Comparison of ENCODE assay signal across 8 mouse cellular contexts in the genomic region with DNA sequence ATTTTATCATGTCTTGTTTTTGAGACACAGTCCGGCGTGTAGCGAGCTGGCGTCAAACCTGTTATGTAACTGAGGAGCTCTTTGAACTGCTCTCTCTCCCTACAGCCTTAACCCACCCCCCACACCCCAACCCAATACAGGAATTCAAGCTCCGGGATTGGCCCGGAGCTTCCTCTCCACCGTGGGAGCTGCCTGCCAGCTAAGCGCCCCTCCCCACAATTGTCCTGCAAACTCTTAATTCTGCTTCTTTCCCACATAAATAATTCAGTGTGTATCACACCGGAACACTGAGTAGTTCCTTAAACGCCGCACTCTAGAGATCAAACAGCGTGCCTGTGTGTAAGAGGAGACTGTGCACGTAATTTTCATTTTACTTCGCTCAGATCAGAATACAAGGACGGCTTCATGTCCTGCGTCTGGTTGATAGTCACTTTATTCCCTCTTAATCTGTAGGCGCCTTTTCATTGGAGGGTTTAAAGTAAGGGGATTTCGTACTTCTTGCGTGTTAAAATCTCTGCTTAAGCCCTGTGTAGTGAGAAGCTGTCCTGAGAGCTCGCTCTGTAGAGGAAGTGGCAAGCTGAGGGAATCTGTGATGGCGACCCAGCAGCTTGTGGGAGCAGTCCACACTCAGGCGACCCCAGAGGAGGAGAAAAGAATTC.
DNase-seq lines count a peak whose midpoint lies in the region; ATAC-seq and TF ChIP-seq lines count a peak whose summit lies in the region.

No protein-coding gene starts in this region.

- 2% methylated on average over 22 of the region's 22 CpGs for WGBS in cerebellum, adult 2 months
- WGBS in hindbrain, postnatal 0 days = under 1% methylated on average over 22 of the region's 22 CpGs
- 2% methylated on average over 22 of the region's 22 CpGs for WGBS in limb, embryonic 11.5 days
- under 1% methylated on average over 22 of the region's 22 CpGs for WGBS in midbrain, embryonic 11.5 days
- WGBS in stomach, embryonic 16.5 days = 2% methylated on average over 22 of the region's 22 CpGs

- H3K27me3 ChIP-seq in cerebellum, adult 2 months (ENCODE audit: control insufficient read depth, insufficient read depth, low read length) = no peaks in the 10 kb centered on the region
- no peaks in the 10 kb centered on the region for H3K27me3 ChIP-seq in hindbrain, postnatal 0 days (ENCODE audit: insufficient read depth, low read length)
- H3K27me3 ChIP-seq in limb, embryonic 11.5 days (ENCODE audit: control insufficient read depth, insufficient read depth, low read length) = no peaks in the 10 kb centered on the region; the same call in 1 of the 2 replicates
- no peaks in the 10 kb centered on the region for H3K27me3 ChIP-seq in midbrain, embryonic 11.5 days (ENCODE audit: control insufficient read depth, insufficient read depth, low read length)
- no peaks in the 10 kb centered on the region for H3K27me3 ChIP-seq in stomach, embryonic 16.5 days (ENCODE audit: control insufficient read depth, insufficient read depth, low read length)

- no peak for TF ChIP-seq CTCF in cerebellum, adult 2 months (IDR thresholded peaks at IDR 0.05; ENCODE audit: borderline replicate concordance, insufficient read depth, low read depth, low read length)
- TF ChIP-seq CTCF in hindbrain, postnatal 0 days (IDR thresholded peaks at IDR 0.05; ENCODE audit: low read depth) = no peak

- peaks cover 3% of the 10 kb centered on the region; the same call in 1 of the 2 replicates for H3K4me1 ChIP-seq in cerebellum, adult 2 months (ENCODE audit: control insufficient read depth, insufficient read depth, low read length)
- peaks cover 10% of the 10 kb centered on the region for H3K4me1 ChIP-seq in hindbrain, postnatal 0 days (ENCODE audit: insufficient read depth, low read length)
- 0 out of 2 replicates have a peak, but pooled peaks cover 3% of the 10 kb centered on the region for H3K4me1 ChIP-seq in limb, embryonic 11.5 days (ENCODE audit: control insufficient read depth, insufficient read depth, low read length)
- peaks cover 50% of the 10 kb centered on the region for H3K4me1 ChIP-seq in midbrain, embryonic 11.5 days (ENCODE audit: control insufficient read depth, insufficient read depth, low read length)
- no peaks in the 10 kb centered on the region for H3K4me1 ChIP-seq in stomach, embryonic 16.5 days (ENCODE audit: control insufficient read depth, insufficient read depth, low read length)

- peak overlapping the region; percentile 72 for H3K4me2 ChIP-seq in hindbrain, postnatal 0 days (ENCODE audit: low read depth, low read length)
- H3K4me2 ChIP-seq in limb, embryonic 11.5 days (ENCODE audit: low read depth, severe bottlenecking) = peak overlapping the region; percentile 63
- peak overlapping the region; percentile 47 for H3K4me2 ChIP-seq in midbrain, embryonic 11.5 days
- H3K4me2 ChIP-seq in stomach, embryonic 16.5 days (ENCODE audit: low read depth, low read length) = peak overlapping the region; percentile 95

- peak overlapping the region; percentile 91 for H3K27ac ChIP-seq in cerebellum, adult 2 months (ENCODE audit: insufficient read depth, low read length)
- peak overlapping the region; percentile 90 for H3K27ac ChIP-seq in hindbrain, postnatal 0 days
- H3K27ac ChIP-seq in limb, embryonic 11.5 days (replicated peaks; ENCODE audit: low read depth, low read length) = no peak overlapping the region
- H3K27ac ChIP-seq in midbrain, embryonic 11.5 days (ENCODE audit: low read depth, low read length) = peak overlapping the region; percentile 92
- H3K27ac ChIP-seq in stomach, embryonic 16.5 days (ENCODE audit: low read length) = no peak overlapping the region; the same call in 1 of the 2 replicates

- peak overlapping the region; percentile 44 for H3K9ac ChIP-seq in hindbrain, postnatal 0 days (replicated peaks; ENCODE audit: low read length)
- peak overlapping the region; percentile 41; the same call in 1 of the 2 replicates for H3K9ac ChIP-seq in limb, embryonic 11.5 days (ENCODE audit: low read length)
- peak overlapping the region; percentile 53 for H3K9ac ChIP-seq in midbrain, embryonic 11.5 days (ENCODE audit: low read length)
- peak overlapping the region; percentile 70 for H3K9ac ChIP-seq in stomach, embryonic 16.5 days (ENCODE audit: low read length)

- peak; percentile 93 for ATAC-seq in hindbrain, postnatal 0 days
- peak; percentile 47; the same call in 1 of the 2 replicates for ATAC-seq in limb, embryonic 11.5 days (ENCODE audit: insufficient number of reproducible peaks, low FRiP score, low TSS enrichment, low read depth)
- peak; percentile 92 for ATAC-seq in midbrain, embryonic 11.5 days (ENCODE audit: low FRiP score)
- ATAC-seq in stomach, embryonic 16.5 days (ENCODE audit: insufficient read depth, low FRiP score) = no peak; the same call in 1 of the 2 replicates

- peak; percentile 90 for DNase-seq in R1 (ENCODE audit: low read depth, low spot score)
- peak; percentile 71 for DNase-seq in cerebellum, adult 2 months
- peak; percentile 55 to 65 for DNase-seq in frontal cortex, postnatal 10 days (ENCODE audit: low spot score in 2 of 2)
- DNase-seq in hindbrain, postnatal 0 days (ENCODE audit: low spot score) = peak; percentile 81
- DNase-seq in limb, embryonic 11.5 days (ENCODE audit: low spot score) = peak; percentile 54
- peak; percentile 96 for DNase-seq in midbrain, embryonic 11.5 days (ENCODE audit: low spot score, missing footprints)
- DNase-seq in ovary, adult 18-20 months (ENCODE audit: low spot score) = no peak

- H3K36me3 ChIP-seq in hindbrain, postnatal 0 days (ENCODE audit: insufficient read depth, low read length) = no peaks in the 10 kb centered on the region
- H3K36me3 ChIP-seq in limb, embryonic 11.5 days (ENCODE audit: control insufficient read depth, insufficient read depth, low read length) = no peaks in the 10 kb centered on the region
- H3K36me3 ChIP-seq in midbrain, embryonic 11.5 days (ENCODE audit: control insufficient read depth, insufficient read depth, low read length) = no peaks in the 10 kb centered on the region
- H3K36me3 ChIP-seq in stomach, embryonic 16.5 days (ENCODE audit: control insufficient read depth, insufficient read depth, low read length) = no peaks in the 10 kb centered on the region

- no peaks in the 10 kb centered on the region for H3K9me3 ChIP-seq in hindbrain, postnatal 0 days (ENCODE audit: low read length)
- no peaks in the 10 kb centered on the region for H3K9me3 ChIP-seq in limb, embryonic 11.5 days (ENCODE audit: control insufficient read depth, low read length)
- no peaks in the 10 kb centered on the region for H3K9me3 ChIP-seq in midbrain, embryonic 11.5 days (ENCODE audit: control insufficient read depth, low read length)
- H3K9me3 ChIP-seq in stomach, embryonic 16.5 days (replicated peaks; ENCODE audit: control insufficient read depth, low read length) = no peaks in the 10 kb centered on the region

- TF ChIP-seq POLR2A in cerebellum, adult 2 months (IDR thresholded peaks at IDR 0.05; ENCODE audit: borderline replicate concordance, insufficient read depth, low read length) = peak; percentile 26; the same call in 1 of the 2 replicates

- peak overlapping the region; percentile 72 for H3K4me3 ChIP-seq in cerebellum, adult 2 months (replicated peaks; ENCODE audit: insufficient read depth, low read depth, low read length)
- peak overlapping the region; percentile 41 for H3K4me3 ChIP-seq in hindbrain, postnatal 0 days (ENCODE audit: low read length)
- peak overlapping the region; percentile 36 for H3K4me3 ChIP-seq in limb, embryonic 11.5 days (ENCODE audit: low read depth, low read length)
- peak overlapping the region; percentile 15 for H3K4me3 ChIP-seq in midbrain, embryonic 11.5 days (ENCODE audit: low read depth, low read length)
- H3K4me3 ChIP-seq in stomach, embryonic 16.5 days (replicated peaks; ENCODE audit: low read length) = peak overlapping the region; percentile 52

Comparison
In these comparisons a context has a peak if more than half of its experiments do, and no peak if none do; other contexts are left out.
1. H3K27ac ChIP-seq: peak in cerebellum, adult 2 months (single experiment), hindbrain, postnatal 0 days (single experiment) and midbrain, embryonic 11.5 days (single experiment); none in limb, embryonic 11.5 days (single experiment) and stomach, embryonic 16.5 days (single experiment).
2. H3K4me3 ChIP-seq: peak in every context shown above with its lines; median percentile 72 in cerebellum, adult 2 months; 52 in stomach, embryonic 16.5 days; 41 in hindbrain, postnatal 0 days; 36 in limb, embryonic 11.5 days; 15 in midbrain, embryonic 11.5 days.
3. Peak in every context shown above with its lines, with median percentiles within 50 percentile points of each other: H3K4me2 ChIP-seq and H3K9ac ChIP-seq.